Mouse (Mus musculus) kidney, embryonic 16.5 days (tissue): ENCODE measurements around the gene P2ry10. TPM values are rescaled to one million over a fixed set of nuclear protein-coding genes. Genes with fewer than 3 reads are reported as not detected.

Source experiments
- ATAC-seq: fragments of 200-750 bp; cut with Nextera tagmentation; 2 replicates; pipeline ENCODE4 v1.8.0; 2017; ENCODE audit warnings: moderate TSS enrichment; ENCODE audit not compliant: low FRiP score, low TSS enrichment
- H3K27ac ChIP-seq: fragments of 300-500 bp; sonication (generic); 2 replicates; pipeline ENCODE4 v1.5.1; 2014; ENCODE audit warnings: low read length
- H3K27me3 ChIP-seq: fragments of 300-500 bp; sonication (generic); 2 replicates; pipeline ENCODE4 v1.6.1; 2014; ENCODE audit warnings: low read length, control low read depth, mixed read lengths; ENCODE audit not compliant: insufficient read depth
- H3K36me3 ChIP-seq: fragments of 300-500 bp; sonication (generic); 2 replicates; pipeline ENCODE4 v1.6.1; 2014; ENCODE audit warnings: low read length, control low read depth, mixed read lengths; ENCODE audit not compliant: insufficient read depth
- H3K4me1 ChIP-seq: fragments of 300-500 bp; sonication (generic); 2 replicates; pipeline ENCODE4 v1.6.1; 2014; ENCODE audit warnings: low read length, control low read depth, mixed read lengths; ENCODE audit not compliant: insufficient read depth
- H3K4me2 ChIP-seq: fragments of 300-500 bp; sonication (generic); replicated peaks from 2 replicates; pipeline ENCODE4 v1.6.1; 2014; ENCODE audit warnings: low read depth, low read length
- H3K4me3 ChIP-seq: fragments of 300-500 bp; sonication (generic); 2 replicates; pipeline ENCODE4 v1.5.1; 2014; ENCODE audit warnings: mild to moderate bottlenecking, low read length
- H3K9ac ChIP-seq: fragments of 300-500 bp; sonication (generic); replicated peaks from 2 replicates; pipeline ENCODE4 v1.6.1; 2014; ENCODE audit warnings: low read length
- H3K9me3 ChIP-seq: fragments of 300-500 bp; sonication (generic); 2 replicates; pipeline ENCODE4 v1.6.1; 2016; ENCODE audit warnings: low read length, control low read depth
- whole genome bisulfite sequencing: fragments of 180-500 bp; shearing (Covaris S2); extraction: QIAGEN DNeasy Blood & Tissue Kit; methylation state at CpG from one replicate; pipeline ENCODE4 v1.1.7; 2014; 5-methylcytosine and 5-hydroxymethylcytosine counted together
- polyA plus RNA-seq: library from polyadenylated mRNA; unstranded; fragments of >200 nt; fragmentation: Nextera tagmentation; extraction: Ambion mirVana; gene quantifications from 2 replicates; pipeline ENCODE4 v1.2.1, GENCODE M21; 2015

P2ry10 gene
- polyA plus RNA-seq, 1 experiment from 2014 or later = 0.05 TPM

GRCm38 (mm10) chrX:107143184-107143583 is 54.9 kb downstream of the P2ry10 start:
- 79% methylated on average over 3 of the region's 3 CpGs for WGBS
- no peak for ATAC-seq
- H3K9ac ChIP-seq = no peak overlapping the region
- H3K4me2 ChIP-seq = no peak overlapping the region
- no peaks in the 10 kb centered on the region for H3K9me3 ChIP-seq
- no peak overlapping the region for H3K4me3 ChIP-seq
- H3K27me3 ChIP-seq = 0 out of 2 replicates have a peak, but pooled peaks cover 2% of the 10 kb centered on the region
- no peaks in the 10 kb centered on the region for H3K4me1 ChIP-seq
- no peak overlapping the region for H3K27ac ChIP-seq
- no peaks in the 10 kb centered on the region for H3K36me3 ChIP-seq

- no peaks in the 10 kb centered on the region for H3K4me1 ChIP-seq
- H3K27me3 ChIP-seq = 0 out of 2 replicates have a peak, but pooled peaks cover 2% of the 10 kb centered on the region
- no peak overlapping the region for H3K4me3 ChIP-seq
- no peak for ATAC-seq
- WGBS = 71% methylated on average over 2 of the region's 2 CpGs
- no peak overlapping the region for H3K27ac ChIP-seq
- no peaks in the 10 kb centered on the region for H3K36me3 ChIP-seq
- no peak overlapping the region for H3K9ac ChIP-seq
- no peak overlapping the region for H3K4me2 ChIP-seq
- H3K9me3 ChIP-seq = no peaks in the 10 kb centered on the region
These were observed 55.6 kb downstream of the P2ry10 start for GRCm38 (mm10) chrX:107143930-107144329.

GRCm38 (mm10) chrX:107148681-107149080 is 60.4 kb downstream of the P2ry10 start, which contains the start of gene P2ry10b:
P2ry10b (plus strand) TSS chrX:107148927.
- H3K27ac ChIP-seq = no peak within 1 kb of the TSS
- no peak for ATAC-seq

GRCm38 (mm10) chrX:107149391-107149993 is 61.2 kb downstream of the P2ry10 start:
- Histone ChIP-seq H3K9ac (no peak overlapping the region), H3K4me3 (no peak overlapping the region), H3K27ac (no peak overlapping the region), H3K36me3 (no peaks in the 10 kb centered on the region), H3K4me2 (no peak overlapping the region), H3K9me3 (no peaks in the 10 kb centered on the region), H3K4me1 (no peaks in the 10 kb centered on the region), H3K27me3 (0 out of 2 replicates have a peak, but pooled peaks cover 2% of the 10 kb centered on the region)
- ATAC-seq = no peak
- WGBS = 66% methylated on average over 4 of the region's 4 CpGs

More at GRCm38 (mm10) chrX:107148681-107149080, 60.4 kb downstream of the P2ry10 start, which contains the start of gene P2ry10b:
- no peaks in the 10 kb centered on the region for H3K9me3 ChIP-seq
- H3K4me1 ChIP-seq = no peaks in the 10 kb centered on the region
- no peaks in the 10 kb centered on the region for H3K36me3 ChIP-seq
- H3K27me3 ChIP-seq = 0 out of 2 replicates have a peak, but pooled peaks cover 2% of the 10 kb centered on the region
- no peak within 1 kb of the TSS for H3K4me2 ChIP-seq
- no peak within 1 kb of the TSS for H3K4me3 ChIP-seq
- H3K9ac ChIP-seq = no peak within 1 kb of the TSS
- WGBS = 89% methylated on average over 3 of the region's 3 CpGs

GRCm38 (mm10) chrX:107150027-107150426 is 61.7 kb downstream of the P2ry10 start:
- Histone ChIP-seq H3K4me3 (no peak overlapping the region), H3K36me3 (no peaks in the 10 kb centered on the region), H3K27me3 (0 out of 2 replicates have a peak, but pooled peaks cover 2% of the 10 kb centered on the region), H3K9ac (no peak overlapping the region), H3K27ac (no peak overlapping the region), H3K9me3 (no peaks in the 10 kb centered on the region), H3K4me1 (no peaks in the 10 kb centered on the region), H3K4me2 (no peak overlapping the region)
- no peak for ATAC-seq
- WGBS = 53% methylated on average over 5 of the region's 5 CpGs

GRCm38 (mm10) chrX:107150752-107151515 is 62.6 kb downstream of the P2ry10 start:
- H3K27ac ChIP-seq = no peak overlapping the region

More at GRCm38 (mm10) chrX:107150752-107151515, 62.6 kb downstream of the P2ry10 start:
- Histone ChIP-seq H3K9me3 (no peaks in the 10 kb centered on the region), H3K36me3 (no peaks in the 10 kb centered on the region), H3K4me3 (no peak overlapping the region), H3K27me3 (0 out of 2 replicates have a peak, but pooled peaks cover 2% of the 10 kb centered on the region), H3K9ac (no peak overlapping the region), H3K4me2 (no peak overlapping the region; the same call in 1 of the 2 replicates), H3K4me1 (no peaks in the 10 kb centered on the region)
- ATAC-seq = no peak
- WGBS = 71% methylated on average over 4 of the region's 4 CpGs

Other genes starting within 250 kb of the P2ry10 start
- 4.0 and 5.0 TPM in 2 replicates for gene Rtl3, start 247.8 kb upstream of the P2ry10 start, polyA plus RNA-seq
- 13.6 and 14.2 TPM in 2 replicates for gene Lpar4, start 167.9 kb upstream of the P2ry10 start, polyA plus RNA-seq
- 0.80 and 0.82 TPM in 2 replicates for gene P2ry10b, start 60.4 kb downstream of the P2ry10 start, polyA plus RNA-seq
- not detected in 2 replicates for gene Gpr174, start 167.4 kb downstream of the P2ry10 start, polyA plus RNA-seq